Mouse (Mus musculus) midbrain, postnatal 0 days (tissue): Measurements from ENCODE around the gene Kif13a. TPM values are rescaled to one million over a fixed set of nuclear protein-coding genes. Genes with fewer than 3 reads are reported as not detected.

Experiments
- ATAC-seq: fragments of 200-750 bp; cut with Nextera tagmentation; 2 replicates; pipeline ENCODE4 v1.8.0; 2017; ENCODE audit warnings: moderate number of reproducible peaks, mild to moderate bottlenecking, moderate TSS enrichment, moderate library complexity; ENCODE audit not compliant: low FRiP score
- DNase-seq: peaks from one replicate; pipeline ENCODE4 v3.0.0-alpha.2; 2015; ENCODE audit warnings: low spot score
- H3K27ac ChIP-seq: fragments of 300-500 bp; sonication (generic); 2 replicates; pipeline ENCODE4 v1.5.1; 2014; ENCODE audit warnings: low read depth, mild to moderate bottlenecking, low read length, mixed read lengths
- H3K27me3 ChIP-seq: fragments of 300-500 bp; sonication (generic); 2 replicates; pipeline ENCODE4 v1.6.1; 2014; ENCODE audit warnings: low read length, control low read depth, mixed read lengths; ENCODE audit not compliant: insufficient read depth
- H3K36me3 ChIP-seq: fragments of 300-500 bp; sonication (generic); 2 replicates; pipeline ENCODE4 v1.6.1; 2014; ENCODE audit warnings: low read length, control low read depth, mixed read lengths; ENCODE audit not compliant: insufficient read depth
- H3K4me1 ChIP-seq: fragments of 300-500 bp; sonication (generic); 2 replicates; pipeline ENCODE4 v1.6.1; 2014; ENCODE audit warnings: mild to moderate bottlenecking, control low read depth, antibody characterized with exemption, low read length, mixed read lengths; ENCODE audit not compliant: insufficient read depth
- H3K4me2 ChIP-seq: fragments of 300-500 bp; sonication (generic); 2 replicates; pipeline ENCODE4 v1.6.1; 2014; ENCODE audit warnings: low read depth, mild to moderate bottlenecking, low read length, mixed read lengths; ENCODE audit not compliant: poor library complexity, severe bottlenecking
- H3K4me3 ChIP-seq: fragments of 300-500 bp; sonication (generic); 2 replicates; pipeline ENCODE4 v1.5.1; 2014; ENCODE audit warnings: low read depth, mild to moderate bottlenecking, low read length, moderate library complexity
- H3K9ac ChIP-seq: fragments of 300-500 bp; sonication (generic); replicated peaks from 2 replicates; pipeline ENCODE4 v1.6.1; 2014; ENCODE audit warnings: mild to moderate bottlenecking, low read length, moderate library complexity, mixed read lengths; ENCODE audit not compliant: poor library complexity, severe bottlenecking
- H3K9me3 ChIP-seq: fragments of 300-500 bp; sonication (generic); 2 replicates; pipeline ENCODE4 v1.6.1; 2016; ENCODE audit warnings: low read length, control low read depth
- CTCF ChIP-seq: IDR thresholded peaks from 2 replicates; pipeline ENCODE4 v1.5.1; 2016; ENCODE audit warnings: antibody characterized with exemption, mild to moderate bottlenecking
- WGBS: fragments of 180-500 bp; shearing (Covaris S2); extraction: QIAGEN DNeasy Blood & Tissue Kit; methylation state at CpG from one replicate; pipeline ENCODE4 v1.1.7; 2014; 5-methylcytosine and 5-hydroxymethylcytosine counted together
- polyA plus RNA-seq: library from polyadenylated mRNA; unstranded; fragments of >200 nt; fragmentation: Nextera tagmentation; extraction: Ambion mirVana; gene quantifications from 2 replicates; pipeline ENCODE4 v1.2.1, GENCODE M21; 2015
- total RNA-seq: library from RNA; depleted of rRNA; stranded (reverse); fragments of >200 nt; gene quantifications from 2 replicates; pipeline ENCODE4 v1.2.3, GENCODE M21; 2014

Gene Kif13a
- total and polyA plus RNA-seq, 2 experiments from 2014 or later = 10.1 to 31.7 TPM

DNA sequence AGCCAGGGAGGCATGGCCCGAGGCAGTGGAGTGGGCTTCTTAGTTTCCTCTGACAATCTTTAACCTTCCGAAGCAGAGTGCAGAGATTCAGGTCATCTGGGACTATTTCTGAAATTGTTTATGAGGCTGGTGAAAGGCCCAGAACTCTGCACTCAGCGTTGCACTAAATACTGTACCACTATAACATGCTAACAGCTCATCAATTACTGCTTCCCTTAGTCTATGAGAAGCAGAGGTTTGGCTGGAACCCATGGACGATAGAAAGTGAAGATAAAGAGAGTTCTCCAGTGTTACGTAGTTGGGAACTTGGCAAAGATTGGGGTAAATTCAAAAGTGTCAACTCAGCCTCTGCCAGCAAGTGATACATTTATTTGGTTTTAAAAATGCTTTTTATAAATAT, 176.4 kb downstream of the Kif13a start:
- H3K9me3 ChIP-seq = no peaks in the 10 kb centered on the region
- no peaks in the 10 kb centered on the region for H3K4me1 ChIP-seq
- no peak for DNase-seq
- WGBS = 94% methylated on average over 5 of the region's 5 CpGs
- H3K4me3 ChIP-seq = no peak overlapping the region
- H3K9ac ChIP-seq = no peak overlapping the region
- H3K27me3 ChIP-seq = no peaks in the 10 kb centered on the region
- no peak overlapping the region for H3K4me2 ChIP-seq
- H3K36me3 ChIP-seq = peaks cover 23% of the 10 kb centered on the region
- no peak overlapping the region for H3K27ac ChIP-seq
- TF ChIP-seq CTCF = no peak
- no peak for ATAC-seq

- Histone ChIP-seq H3K27me3 (no peaks in the 10 kb centered on the region), H3K4me1 (no peaks in the 10 kb centered on the region), H3K4me3 (no peak overlapping the region), H3K27ac (no peak overlapping the region), H3K9me3 (no peaks in the 10 kb centered on the region), H3K4me2 (no peak overlapping the region), H3K36me3 (peaks cover 23% of the 10 kb centered on the region), H3K9ac (no peak overlapping the region)
- 85% methylated on average over 13 of the region's 13 CpGs for WGBS
- no peak for DNase-seq
- ATAC-seq = no peak
- TF ChIP-seq CTCF = no peak
Observed at GRCm38 (mm10) chr13:46752566-46753229, 177.0 kb downstream of the Kif13a start.

- H3K4me1 ChIP-seq = no peaks in the 10 kb centered on the region
- ATAC-seq (no peak), DNase-seq (no peak)
- no peak overlapping the region for H3K27ac ChIP-seq
- no peak overlapping the region for H3K9ac ChIP-seq
- 91% methylated on average over 5 of the region's 5 CpGs for WGBS
- no peaks in the 10 kb centered on the region for H3K9me3 ChIP-seq
- H3K4me3 ChIP-seq = no peak overlapping the region
- peaks cover 23% of the 10 kb centered on the region for H3K36me3 ChIP-seq
- no peaks in the 10 kb centered on the region for H3K27me3 ChIP-seq
- no peak for TF ChIP-seq CTCF
- no peak overlapping the region for H3K4me2 ChIP-seq
Observed at GRCm38 (mm10) chr13:46748138-46748873, 181.4 kb downstream of the Kif13a start.

DNA sequence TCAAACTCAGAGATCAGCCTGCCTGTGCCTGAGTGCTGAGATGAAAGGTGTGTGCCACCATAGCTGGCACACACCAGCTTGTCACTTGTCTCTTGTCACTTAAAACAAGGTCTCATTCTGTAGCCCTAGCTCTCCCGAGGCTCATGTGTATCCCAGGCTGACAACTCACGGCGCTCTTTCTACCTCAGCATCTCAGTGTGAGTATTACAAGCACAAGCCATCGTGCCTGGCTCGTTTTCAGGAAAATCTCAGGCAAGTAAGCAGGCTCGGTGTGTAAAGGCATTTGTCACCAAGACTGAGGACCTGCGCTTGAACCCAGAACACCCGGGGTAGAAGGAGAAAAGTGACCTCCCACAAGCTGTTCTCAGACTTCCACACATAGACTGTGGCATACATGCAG, 185.8 kb downstream of the Kif13a start:
- TF ChIP-seq CTCF = no peak
- Histone ChIP-seq H3K9ac (no peak overlapping the region), H3K4me1 (no peaks in the 10 kb centered on the region), H3K27ac (no peak overlapping the region), H3K4me3 (no peak overlapping the region), H3K9me3 (no peaks in the 10 kb centered on the region), H3K36me3 (no peaks in the 10 kb centered on the region), H3K4me2 (no peak overlapping the region), H3K27me3 (no peaks in the 10 kb centered on the region)
- WGBS = 84% methylated on average over 8 of the region's 8 CpGs
- DNase-seq = no peak
- ATAC-seq = no peak

- H3K9me3 ChIP-seq = no peaks in the 10 kb centered on the region
Observed at GRCm38 (mm10) chr13:46742367-46742766, 187.3 kb downstream of the Kif13a start.

DNA sequence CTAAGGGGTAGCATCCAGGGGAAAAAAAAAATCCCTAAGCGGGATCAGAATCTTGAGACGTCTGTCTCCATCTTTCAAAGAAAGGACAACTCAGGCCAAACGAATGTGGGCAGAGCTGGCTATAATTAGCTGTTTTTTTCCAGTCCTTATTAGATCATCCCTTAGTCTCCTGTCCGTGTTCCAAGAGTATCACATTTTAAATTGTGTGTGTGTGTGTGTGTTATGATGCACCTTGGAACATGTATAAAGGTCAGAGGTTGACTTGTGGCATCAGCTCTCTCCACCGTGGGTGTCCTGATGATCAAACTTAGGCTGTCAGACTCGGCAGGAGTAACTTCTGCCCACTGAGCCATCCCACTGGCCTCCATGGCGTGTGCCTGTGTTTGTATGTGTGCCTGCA, 190.2 kb downstream of the Kif13a start:
- Histone ChIP-seq H3K9ac (no peak overlapping the region), H3K27ac (no peak overlapping the region), H3K4me1 (peaks cover 4% of the 10 kb centered on the region; the same call in 1 of the 2 replicates), H3K4me2 (no peak overlapping the region), H3K9me3 (no peaks in the 10 kb centered on the region), H3K36me3 (no peaks in the 10 kb centered on the region), H3K27me3 (no peaks in the 10 kb centered on the region), H3K4me3 (no peak overlapping the region)
- DNase-seq = no peak
- 79% methylated on average over 7 of the region's 7 CpGs for WGBS
- ATAC-seq = no peak
- no peak for TF ChIP-seq CTCF

More at GRCm38 (mm10) chr13:46742367-46742766, 187.3 kb downstream of the Kif13a start:
- Histone ChIP-seq H3K4me1 (no peaks in the 10 kb centered on the region), H3K4me3 (no peak overlapping the region), H3K9ac (no peak overlapping the region), H3K36me3 (no peaks in the 10 kb centered on the region), H3K27ac (no peak overlapping the region), H3K27me3 (no peaks in the 10 kb centered on the region), H3K4me2 (no peak overlapping the region)
- 78% methylated on average over 2 of the region's 2 CpGs for WGBS
- DNase-seq = no peak
- no peak for ATAC-seq
- no peak for TF ChIP-seq CTCF
